Mouse (Mus musculus): ENCODE measurements around the gene Fmo5.

DNA sequence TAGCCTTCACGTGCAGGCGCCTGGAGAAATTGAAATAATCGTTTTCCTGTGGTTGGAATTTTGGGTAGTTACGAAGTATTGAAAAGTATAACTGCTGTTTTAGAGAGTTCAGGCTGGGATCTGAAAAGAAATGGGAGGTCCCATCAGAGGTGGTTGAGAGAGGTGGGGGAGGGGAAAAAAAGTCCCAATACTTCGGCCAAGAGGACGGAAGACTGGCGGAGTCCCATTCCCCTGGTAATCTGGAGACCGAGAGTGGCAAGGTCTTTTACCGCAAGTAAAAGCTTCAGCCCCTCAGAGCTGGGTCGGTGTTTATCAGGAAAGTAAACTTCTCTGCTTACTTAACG is 53.5 kb downstream of the Fmo5 start:
- TF ChIP-seq CTCF (conservative IDR thresholded peaks at IDR 0.05; ENCODE audit: low read length) = no peak
- no peak for TF ChIP-seq POU5F1 (IDR thresholded peaks at IDR 0.05; ENCODE audit: borderline replicate concordance, low read length)
- TF ChIP-seq NANOG (IDR thresholded peaks at IDR 0.05; ENCODE audit: borderline replicate concordance, low read length) = no peak

All from E14TG2a.4 (cell line).